Mouse (Mus musculus) neural tube, embryonic 14.5 days (tissue): Measurements from ENCODE around the gene Snx4. TPM values are rescaled to one million over a fixed set of nuclear protein-coding genes. Genes with fewer than 3 reads are reported as not detected.
A peak's percentile ranks its signal among the peaks of the same experiment; 100 is the strongest.
"Not testable (repeated sequence)": the region's sequence is repeated elsewhere in the genome, so short reads cannot be mapped to it uniquely, and the experiment has no call there.

Source experiments
- ATAC-seq: fragments of 200-750 bp; cut with Nextera tagmentation; 2 replicates; pipeline ENCODE4 v1.8.0; 2017; ENCODE audit warnings: low read depth, mild to moderate bottlenecking, moderate TSS enrichment, moderate library complexity
- H3K27ac ChIP-seq: fragments of 300-500 bp; sonication (generic); 2 replicates; pipeline ENCODE4 v1.5.1; 2014; ENCODE audit warnings: low read depth, mild to moderate bottlenecking, control low read depth, low read length, moderate library complexity, mixed read lengths
- H3K27me3 ChIP-seq: fragments of 300-500 bp; sonication (generic); 2 replicates; pipeline ENCODE4 v1.6.1; 2014; ENCODE audit warnings: low read length; ENCODE audit not compliant: control insufficient read depth, insufficient read depth
- H3K36me3 ChIP-seq: fragments of 300-500 bp; sonication (generic); 2 replicates; pipeline ENCODE4 v1.6.1; 2014; ENCODE audit warnings: low read length, mixed read lengths; ENCODE audit not compliant: control insufficient read depth, insufficient read depth
- H3K4me1 ChIP-seq: fragments of 300-500 bp; sonication (generic); 2 replicates; pipeline ENCODE4 v1.6.1; 2014; ENCODE audit warnings: low read length; ENCODE audit not compliant: control insufficient read depth, insufficient read depth
- H3K4me2 ChIP-seq: fragments of 300-500 bp; sonication (generic); 2 replicates; pipeline ENCODE4 v1.6.1; 2014; ENCODE audit warnings: mild to moderate bottlenecking, low read depth, low read length, control low read depth
- H3K4me3 ChIP-seq: fragments of 300-500 bp; sonication (generic); 2 replicates; pipeline ENCODE4 v1.5.1; 2014; ENCODE audit warnings: low read depth, low read length, control low read depth, mixed read lengths
- H3K9ac ChIP-seq: fragments of 300-500 bp; sonication (generic); replicated peaks from 2 replicates; pipeline ENCODE4 v1.6.1; 2014; ENCODE audit warnings: low read depth, mild to moderate bottlenecking, control low read depth, low read length, mixed read lengths
- H3K9me3 ChIP-seq: fragments of 300-500 bp; sonication (generic); 2 replicates; pipeline ENCODE4 v1.6.1; 2016; ENCODE audit warnings: low read length; ENCODE audit not compliant: control insufficient read depth
- WGBS: fragments of 180-500 bp; shearing (Covaris S2); extraction: QIAGEN DNeasy Blood & Tissue Kit; methylation state at CpG from one replicate; pipeline ENCODE4 v1.1.7; 2014; 5-methylcytosine and 5-hydroxymethylcytosine counted together
- polyA plus RNA-seq: library from polyadenylated mRNA; unstranded; fragments of >200 nt; fragmentation: Nextera tagmentation; extraction: Ambion mirVana; gene quantifications from 2 replicates; pipeline ENCODE4 v1.2.1, GENCODE M21; 2014

Snx4 gene
- 80.0 and 97.2 TPM in 2 replicates for polyA plus RNA-seq

- Histone ChIP-seq H3K27ac (peak within 1 kb of the TSS; percentile 82), H3K4me2 (peak within 1 kb of the TSS; percentile 62), H3K4me1 (peaks cover 11% of the 10 kb centered on the region), H3K9me3 (no peaks in the 10 kb centered on the region), H3K36me3 (no peaks in the 10 kb centered on the region), H3K9ac (peak within 1 kb of the TSS; percentile 95), H3K4me3 (peak within 1 kb of the TSS; percentile 93), H3K27me3 (no peaks in the 10 kb centered on the region)
- peak; percentile 95 for ATAC-seq
- WGBS = under 1% methylated on average over 69 of the region's 72 CpGs
Observed at GRCm38 (mm10) chr16:33251194-33252051, at the start of gene Snx4. Snx4 (plus strand) TSS chr16:33251442.

GRCm38 (mm10) chr16:33210812-33211211, 40.4 kb upstream of the Snx4 start:
- Histone ChIP-seq H3K4me2 (no peak overlapping the region), H3K27me3 (no peaks in the 10 kb centered on the region), H3K4me3 (no peak overlapping the region), H3K4me1 (no peaks in the 10 kb centered on the region), H3K9me3 (no peaks in the 10 kb centered on the region), H3K27ac (no peak overlapping the region), H3K36me3 (peaks cover 23% of the 10 kb centered on the region; the same call in 1 of the 2 replicates), H3K9ac (no peak overlapping the region)
- 80% methylated on average over 2 of the region's 2 CpGs for WGBS
- ATAC-seq = no peak

GRCm38 (mm10) chr16:33216313-33217003, 34.8 kb upstream of the Snx4 start:
- no peaks in the 10 kb centered on the region for H3K27me3 ChIP-seq
- ATAC-seq = no peak
- no peak overlapping the region for H3K4me2 ChIP-seq
- H3K4me3 ChIP-seq = no peak overlapping the region
- H3K36me3 ChIP-seq = peaks cover 9% of the 10 kb centered on the region; the same call in 1 of the 2 replicates
- H3K4me1 ChIP-seq = no peaks in the 10 kb centered on the region
- H3K9ac ChIP-seq = no peak overlapping the region
- WGBS = 61% methylated on average over 9 of the region's 9 CpGs
- H3K9me3 ChIP-seq = no peaks in the 10 kb centered on the region
- H3K27ac ChIP-seq = no peak overlapping the region

GRCm38 (mm10) chr16:33217553-33218085, 33.6 kb upstream of the Snx4 start:
- not testable (repeated sequence) for H3K9ac ChIP-seq, H3K27me3 ChIP-seq, H3K9me3 ChIP-seq, H3K4me1 ChIP-seq, ATAC-seq, H3K36me3 ChIP-seq, H3K4me2 ChIP-seq, H3K4me3 ChIP-seq, H3K27ac ChIP-seq
- WGBS = 80% methylated on average over 3 of the region's 3 CpGs

GRCm38 (mm10) chr16:33222482-33222881, 28.8 kb upstream of the Snx4 start:
- Histone ChIP-seq H3K27ac (no peak overlapping the region), H3K4me1 (no peaks in the 10 kb centered on the region), H3K4me3 (no peak overlapping the region), H3K27me3 (no peaks in the 10 kb centered on the region), H3K9me3 (no peaks in the 10 kb centered on the region), H3K9ac (no peak overlapping the region), H3K4me2 (no peak overlapping the region), H3K36me3 (peaks cover 17% of the 10 kb centered on the region)
- no peak for ATAC-seq
- WGBS = 94% methylated on average over 3 of the region's 3 CpGs

- H3K27ac ChIP-seq = no peak overlapping the region
- 92% methylated on average over 5 of the region's 5 CpGs for WGBS
- H3K4me3 ChIP-seq = no peak overlapping the region
- no peaks in the 10 kb centered on the region for H3K4me1 ChIP-seq
- no peak for ATAC-seq
- H3K9ac ChIP-seq = no peak overlapping the region
- no peaks in the 10 kb centered on the region for H3K27me3 ChIP-seq
- no peaks in the 10 kb centered on the region for H3K9me3 ChIP-seq
- H3K36me3 ChIP-seq = peaks cover 34% of the 10 kb centered on the region
- H3K4me2 ChIP-seq = no peak overlapping the region
Observed at GRCm38 (mm10) chr16:33224381-33224780, 26.9 kb upstream of the Snx4 start.

GRCm38 (mm10) chr16:33234128-33234527, 17.1 kb upstream of the Snx4 start:
- Histone ChIP-seq H3K9ac (no peak overlapping the region), H3K36me3 (peaks cover 22% of the 10 kb centered on the region; the same call in 1 of the 2 replicates), H3K27ac (0 out of 2 replicates have a peak overlapping the region, but pooled peaks have one; percentile 3), H3K4me1 (no peaks in the 10 kb centered on the region), H3K27me3 (no peaks in the 10 kb centered on the region), H3K4me3 (no peak overlapping the region), H3K4me2 (no peak overlapping the region), H3K9me3 (no peaks in the 10 kb centered on the region)
- ATAC-seq = no peak; the same call in 1 of the 2 replicates
- 70% methylated on average over 12 of the region's 12 CpGs for WGBS

GRCm38 (mm10) chr16:33236151-33236550, 15.1 kb upstream of the Snx4 start:
- Histone ChIP-seq H3K4me3 (no peak overlapping the region), H3K36me3 (peaks cover 18% of the 10 kb centered on the region; the same call in 1 of the 2 replicates), H3K9me3 (no peaks in the 10 kb centered on the region), H3K4me2 (no peak overlapping the region), H3K4me1 (no peaks in the 10 kb centered on the region), H3K27ac (no peak overlapping the region), H3K27me3 (no peaks in the 10 kb centered on the region), H3K9ac (no peak overlapping the region)
- ATAC-seq = no peak
- 87% methylated on average over 6 of the region's 6 CpGs for WGBS
